Mouse (Mus musculus) E14TG2a.4 (cell line): ENCODE results near the gene Blvrb.
A peak's percentile ranks its signal among the peaks of the same experiment; 100 is the strongest.

Experiments
- CTCF ChIP-seq: conservative IDR thresholded peaks from 2 replicates; pipeline ENCODE4 v1.5.1; 2014; ENCODE audit warnings: low read length
- NANOG ChIP-seq: IDR thresholded peaks from 2 replicates; pipeline ENCODE4 v1.6.1; 2014; ENCODE audit warnings: borderline replicate concordance, low read length, mixed read lengths

DNA sequence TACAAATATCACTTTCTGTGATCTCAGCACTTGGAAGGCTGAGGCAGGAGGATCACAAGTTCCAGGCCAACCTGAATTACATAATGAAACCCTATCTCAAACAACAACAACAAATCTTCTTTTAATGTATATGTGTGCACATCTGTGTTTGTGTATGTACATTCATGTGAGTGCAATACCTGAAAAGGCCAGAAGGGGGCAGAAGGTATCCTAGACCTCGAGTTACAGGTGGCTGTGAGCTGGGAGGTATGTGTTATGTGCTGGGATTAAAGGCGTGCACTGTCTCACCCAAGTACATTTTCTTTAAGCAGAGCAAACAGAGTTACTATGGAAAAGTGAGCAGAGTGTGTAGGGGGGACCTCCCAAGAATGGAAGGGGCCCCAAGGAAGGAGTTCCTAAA is 18.6 kb upstream of the Blvrb start:
- TF ChIP-seq CTCF (peak; percentile 84), NANOG (no peak)
